Mouse (Mus musculus) thymus, postnatal 0 days (tissue): Measurements from ENCODE around the gene Srrm4. TPM values are rescaled to one million over a fixed set of nuclear protein-coding genes. Genes with fewer than 3 reads are reported as not detected.
"Not testable (repeated sequence)": the region's sequence is repeated elsewhere in the genome, so short reads cannot be mapped to it uniquely, and the experiment has no call there.

Source experiments
- DNase-seq: peaks from one replicate; pipeline ENCODE4 v3.0.0-alpha.2; 2015; ENCODE audit warnings: low spot score
- polyA plus RNA-seq: library from polyadenylated mRNA; unstranded; fragments of >200 nt; fragmentation: Nextera tagmentation; extraction: Ambion mirVana; gene quantifications from 2 replicates; pipeline ENCODE4 v1.2.1, GENCODE M21; 2015

Gene Srrm4
- polyA plus RNA-seq, 1 experiment from 2014 or later: not detected

DNA sequence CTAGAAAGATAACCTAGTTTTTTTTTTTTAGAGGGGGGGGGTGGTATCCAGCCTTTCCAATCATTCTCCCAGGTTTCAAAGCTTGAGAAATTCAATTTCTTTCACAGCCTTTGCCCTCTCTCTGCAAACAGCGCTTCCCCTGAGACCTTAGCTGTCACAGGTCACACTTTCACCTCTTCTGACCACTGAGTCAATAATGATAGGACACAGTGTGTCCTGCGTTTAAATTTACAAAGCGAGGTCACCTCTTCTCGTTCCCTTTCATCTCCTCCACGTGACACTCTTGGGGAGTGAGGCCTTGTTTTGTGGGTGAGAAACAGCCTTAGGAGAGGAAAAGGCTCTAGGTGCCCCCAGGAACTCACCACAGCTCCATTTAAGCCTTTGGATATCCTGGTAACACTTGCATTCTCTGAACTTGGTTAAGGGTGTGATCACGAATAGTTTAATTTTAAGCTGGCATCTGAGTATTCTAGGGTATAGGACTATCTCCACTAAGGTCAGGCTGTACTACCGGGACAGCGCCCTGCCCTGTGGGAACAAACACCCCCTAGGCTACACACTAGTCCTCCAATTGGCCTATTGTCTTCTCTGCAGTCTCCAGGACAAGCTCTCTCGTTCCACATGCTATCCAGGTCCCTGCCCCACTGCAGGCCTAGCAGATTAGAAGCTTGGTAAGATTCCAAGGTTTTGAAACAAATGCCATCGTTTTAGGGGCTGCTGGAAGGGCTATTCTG, 145.8 kb downstream of the Srrm4 start:
- DNase-seq: no peak

DNA sequence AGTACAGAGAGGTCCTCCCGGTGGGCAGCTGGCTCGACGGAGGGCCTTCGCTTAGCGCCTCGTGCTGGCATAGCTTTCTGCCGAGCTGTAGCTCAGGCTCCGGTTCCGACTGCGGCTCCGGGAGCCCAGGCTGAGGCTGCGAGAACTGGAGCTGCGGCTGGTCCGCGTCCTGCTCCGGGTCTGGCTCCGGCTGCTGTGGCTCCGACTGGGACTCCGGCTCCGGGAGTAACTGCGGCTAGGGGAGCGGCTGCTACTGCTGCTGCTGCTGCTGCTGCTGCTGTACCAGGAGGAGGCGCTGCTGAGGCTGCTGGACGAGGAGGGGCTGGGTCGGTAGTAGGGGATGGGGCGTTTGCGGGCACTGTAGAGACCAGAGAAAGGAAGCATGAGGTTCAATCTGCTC, 147.1 kb downstream of the Srrm4 start:
- no peak for DNase-seq

DNA sequence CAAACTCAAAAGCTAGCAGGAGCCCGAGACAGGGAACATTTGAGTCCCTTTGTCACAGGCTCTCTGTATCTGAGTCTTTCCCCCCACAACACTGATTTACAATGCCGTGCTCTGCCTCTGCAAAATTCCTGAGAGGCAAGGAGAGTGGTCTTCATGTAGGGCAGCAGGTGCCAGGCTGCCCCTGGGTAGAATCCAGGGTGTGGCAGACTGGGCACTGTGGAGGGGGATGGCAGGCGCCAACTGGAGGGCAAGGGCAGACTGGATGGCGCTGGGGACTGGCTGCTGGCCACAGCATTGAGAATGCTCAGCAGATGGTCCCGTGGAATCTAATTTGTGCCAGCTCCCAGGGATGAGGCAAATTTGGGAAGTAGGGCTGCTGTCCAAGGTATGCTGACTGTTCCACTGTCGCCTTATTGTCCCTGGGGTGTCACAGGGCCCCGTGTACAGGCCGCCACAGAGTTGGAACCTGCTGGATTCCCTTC, 148.1 kb downstream of the Srrm4 start:
- no peak for DNase-seq

DNA sequence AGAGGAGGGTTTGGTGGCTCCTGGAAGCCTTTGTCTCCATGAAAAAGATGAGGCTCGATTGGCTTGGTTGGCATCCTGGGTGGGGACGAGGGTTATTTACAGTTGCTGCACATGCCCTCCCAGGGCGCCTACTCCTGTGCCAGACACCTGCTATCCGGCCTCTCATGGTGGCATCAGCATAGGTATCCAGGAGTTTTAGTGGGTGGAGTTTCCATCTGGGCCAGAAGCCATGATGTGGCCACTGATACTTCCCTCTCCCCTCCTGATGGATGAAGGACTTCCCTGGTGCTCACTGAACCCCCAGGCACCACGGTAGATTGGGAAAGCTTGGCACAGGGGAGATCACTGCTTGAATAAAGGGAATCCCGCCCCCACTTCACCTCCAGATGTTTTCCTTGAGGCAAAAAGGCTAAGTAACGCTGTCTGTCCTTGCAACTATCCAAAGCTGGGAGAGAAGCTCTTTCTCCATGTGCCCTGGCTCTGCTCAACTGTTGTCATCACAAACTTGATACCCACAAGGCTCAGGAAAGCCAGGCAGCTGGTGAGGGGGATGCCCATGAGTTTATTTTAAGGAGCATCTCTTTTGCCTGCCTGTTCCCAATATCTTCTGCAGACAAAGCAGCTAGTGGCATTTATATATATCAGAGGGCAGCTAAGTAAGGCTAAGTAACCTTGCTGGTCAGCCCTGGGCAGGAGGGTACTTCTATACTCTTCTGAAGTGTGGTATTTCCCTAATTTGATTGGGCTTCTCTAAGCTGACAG, 148.7 kb downstream of the Srrm4 start:
- no peak for DNase-seq

DNA sequence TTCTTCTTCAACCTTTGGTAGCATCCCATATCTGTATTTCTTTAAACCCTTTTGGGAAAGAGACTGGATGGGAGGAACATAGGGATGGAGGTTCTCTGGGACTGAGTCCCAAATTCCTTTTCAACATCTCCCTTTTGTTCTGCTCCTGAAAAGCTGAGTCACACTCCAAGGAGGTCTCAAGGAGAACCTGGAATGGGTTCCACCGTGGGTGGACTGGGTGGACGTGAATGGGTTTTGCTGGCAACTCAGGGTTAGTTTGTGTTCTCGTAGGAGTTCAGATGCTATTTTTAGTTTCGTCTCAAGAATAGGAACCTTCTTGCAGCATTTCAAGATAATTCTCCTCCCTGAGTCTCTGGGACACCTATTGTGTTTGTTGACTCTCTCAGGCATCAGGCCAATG, 151.4 kb downstream of the Srrm4 start:
- DNase-seq: no peak

DNA sequence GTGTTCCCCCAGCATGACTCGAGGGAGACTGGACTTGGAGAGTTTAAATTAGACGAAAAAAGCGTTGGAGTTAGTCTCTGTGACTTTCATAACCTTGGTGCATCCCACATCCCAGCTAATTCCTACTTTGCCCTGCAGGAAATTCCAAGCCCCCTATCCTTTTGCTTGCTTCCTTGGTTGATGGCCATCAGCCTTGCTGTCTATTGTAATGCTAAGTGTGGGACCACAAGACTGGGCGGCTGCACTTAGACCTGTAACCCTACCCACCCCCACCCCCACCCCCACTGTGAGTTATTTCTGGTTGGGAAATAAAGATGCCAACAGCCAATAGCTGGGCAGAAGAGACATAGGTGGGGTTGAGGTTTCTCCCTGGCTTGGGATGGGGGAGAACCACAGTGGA, 153.3 kb downstream of the Srrm4 start:
- DNase-seq: no peak

DNA sequence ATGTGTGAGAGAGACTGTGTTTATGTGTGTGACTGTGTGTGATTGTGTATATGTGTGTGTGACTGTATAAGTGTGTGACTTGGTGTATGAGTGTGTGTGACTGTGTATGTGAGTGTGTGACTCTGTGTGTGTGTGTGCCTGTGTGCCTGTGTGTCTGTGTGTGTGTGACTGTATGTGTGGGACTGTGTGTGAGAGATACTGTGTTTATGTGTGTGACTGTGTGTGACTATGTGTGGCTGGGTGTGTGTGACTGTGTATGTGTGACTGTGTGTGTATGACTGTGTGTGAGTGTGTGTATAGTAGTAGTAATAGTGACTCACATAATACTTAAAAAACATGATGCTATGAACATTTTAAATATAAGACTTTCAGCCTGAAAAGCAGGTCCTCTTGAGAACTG, 155.5 kb downstream of the Srrm4 start:
- no peak for DNase-seq

DNA sequence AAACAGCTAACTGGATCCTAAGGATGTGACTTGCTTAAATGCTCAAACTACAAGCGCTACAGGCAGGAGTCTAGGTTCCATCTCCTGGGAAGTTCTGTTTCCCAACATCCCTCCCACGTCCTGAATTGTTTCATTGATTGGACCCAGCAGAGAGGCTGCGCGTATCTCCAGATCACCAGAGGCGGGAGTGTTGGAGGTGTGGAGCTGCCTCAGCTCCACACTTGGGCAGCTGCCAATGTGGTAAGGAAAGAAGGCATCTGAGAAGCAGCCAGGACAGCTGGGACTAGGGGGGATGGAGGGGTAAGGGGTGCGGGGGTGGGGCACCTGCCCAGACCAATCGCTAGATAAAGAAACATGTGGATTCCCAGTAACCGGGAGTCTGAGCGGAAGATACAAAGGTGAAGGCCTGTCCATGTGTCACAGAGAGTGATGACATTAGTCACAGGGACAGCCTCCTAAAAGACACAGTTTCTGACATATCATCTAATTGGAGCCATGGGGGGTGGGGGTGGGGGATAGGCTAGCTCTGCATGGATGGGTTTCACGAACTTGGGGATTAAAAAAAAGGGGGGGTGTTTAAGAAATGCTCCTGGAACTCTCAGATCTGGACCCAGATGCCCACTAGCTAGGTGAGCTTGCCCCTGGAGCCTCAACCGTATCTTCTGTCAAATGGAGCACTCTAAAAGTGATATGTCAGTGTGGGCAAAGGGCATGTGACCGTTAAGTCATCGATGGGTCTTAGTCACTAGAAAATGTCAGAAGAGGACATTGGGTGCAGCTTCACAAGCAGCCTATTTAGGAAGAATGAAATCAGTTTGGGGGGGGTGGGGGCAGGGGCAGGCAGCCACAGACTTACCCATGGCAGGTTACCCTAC, 156.4 kb downstream of the Srrm4 start:
- no peak for DNase-seq

DNA sequence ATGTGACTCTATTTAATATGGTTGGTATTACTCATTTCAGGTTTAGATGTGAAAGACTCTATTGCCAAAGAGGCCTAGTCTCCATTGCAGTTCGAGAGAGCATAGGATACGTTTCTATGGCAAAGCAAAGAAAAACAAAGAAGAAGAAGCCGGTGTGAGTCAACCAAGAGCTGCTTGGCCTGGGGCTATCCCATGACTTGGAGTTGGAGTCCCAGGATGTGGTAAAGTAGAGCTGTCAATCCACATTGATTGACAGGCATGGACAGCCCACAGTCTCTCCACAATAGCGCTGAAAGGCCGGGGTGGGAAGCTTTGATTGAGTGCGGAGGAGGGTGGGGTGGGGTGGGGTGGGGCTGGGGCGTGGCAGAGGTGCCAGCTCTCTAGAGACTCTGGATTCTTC, 158.7 kb downstream of the Srrm4 start:
- DNase-seq: no peak

DNA sequence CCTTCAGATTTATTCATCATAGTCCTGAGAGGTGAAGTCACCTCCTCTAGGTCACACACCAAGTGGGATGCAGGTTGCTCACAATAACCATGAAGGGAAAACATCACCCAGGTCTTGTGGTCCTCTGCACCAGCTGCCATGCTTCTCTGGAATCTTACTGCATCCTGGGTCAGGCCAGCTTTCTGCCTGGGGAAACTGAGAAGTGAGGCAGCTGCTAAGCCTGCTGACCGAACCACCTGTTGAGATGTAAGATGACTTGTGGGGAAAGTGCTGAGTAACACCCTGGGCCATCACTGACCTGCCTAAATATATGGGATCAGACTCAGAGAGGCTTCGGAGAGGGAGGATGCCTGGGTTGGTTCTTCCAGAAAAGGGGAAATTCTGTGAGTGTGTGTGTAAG, 164.9 kb downstream of the Srrm4 start:
- no peak for DNase-seq

DNA sequence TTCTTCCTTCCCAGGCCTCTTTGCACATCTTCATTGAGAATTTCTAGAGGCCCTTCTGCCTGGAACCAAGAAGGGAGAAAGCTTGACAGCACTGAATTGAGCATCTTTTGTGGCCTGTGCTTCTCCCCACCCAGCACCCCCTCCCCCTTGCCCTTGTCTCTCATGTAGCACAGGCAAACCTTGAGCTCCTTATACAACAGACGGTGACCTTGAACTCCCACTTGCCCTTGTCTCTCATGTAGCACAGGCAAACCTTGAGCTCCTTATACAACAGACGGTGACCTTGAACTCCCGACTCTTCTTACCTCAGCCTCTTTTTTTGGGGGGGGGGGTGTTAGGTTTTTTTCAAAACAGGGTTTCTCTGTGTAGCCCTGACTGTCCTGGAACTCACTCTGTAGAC, 165.9 kb downstream of the Srrm4 start:
- not testable (repeated sequence) for DNase-seq

DNA sequence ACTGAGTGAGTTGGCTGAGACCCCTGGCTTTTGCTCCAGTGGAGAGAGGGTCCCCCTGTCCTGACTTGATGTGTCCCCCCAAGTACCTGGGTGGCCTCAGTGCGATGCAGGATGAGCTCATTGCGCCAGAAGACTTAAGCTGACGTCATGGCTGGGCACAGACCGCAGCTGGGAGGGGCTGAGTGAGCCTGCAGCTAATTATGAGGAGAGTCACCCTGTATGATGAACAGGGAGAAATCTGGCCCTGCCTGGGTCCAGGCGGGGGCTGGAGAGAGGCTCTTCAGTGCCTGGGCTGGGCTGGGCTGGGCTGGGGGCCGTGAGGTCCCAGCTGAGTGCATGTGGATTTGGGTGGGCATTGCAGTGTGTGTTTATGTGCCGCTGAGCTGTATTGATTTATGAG, 166.3 kb downstream of the Srrm4 start:
- no peak for DNase-seq

DNA sequence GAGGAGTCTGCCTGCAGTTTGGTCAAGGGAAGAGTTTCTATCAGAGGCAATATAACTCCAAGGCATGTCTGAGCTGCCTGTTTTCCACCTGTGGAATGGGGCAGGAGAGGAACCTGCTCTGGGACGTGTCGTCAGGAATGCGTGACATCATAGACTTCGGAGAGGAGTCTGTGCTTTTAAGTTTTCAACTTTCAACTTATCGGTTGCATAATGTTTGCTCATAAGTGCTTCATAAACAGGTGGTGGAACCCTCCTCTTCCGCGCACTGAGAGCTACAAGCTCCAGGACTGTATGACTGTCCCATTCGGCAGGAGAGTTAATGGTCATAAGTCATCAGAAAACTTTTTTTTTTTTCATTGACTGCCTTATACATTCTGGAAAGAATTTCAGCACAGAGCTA, 167.9 kb downstream of the Srrm4 start:
- DNase-seq: no peak

DNA sequence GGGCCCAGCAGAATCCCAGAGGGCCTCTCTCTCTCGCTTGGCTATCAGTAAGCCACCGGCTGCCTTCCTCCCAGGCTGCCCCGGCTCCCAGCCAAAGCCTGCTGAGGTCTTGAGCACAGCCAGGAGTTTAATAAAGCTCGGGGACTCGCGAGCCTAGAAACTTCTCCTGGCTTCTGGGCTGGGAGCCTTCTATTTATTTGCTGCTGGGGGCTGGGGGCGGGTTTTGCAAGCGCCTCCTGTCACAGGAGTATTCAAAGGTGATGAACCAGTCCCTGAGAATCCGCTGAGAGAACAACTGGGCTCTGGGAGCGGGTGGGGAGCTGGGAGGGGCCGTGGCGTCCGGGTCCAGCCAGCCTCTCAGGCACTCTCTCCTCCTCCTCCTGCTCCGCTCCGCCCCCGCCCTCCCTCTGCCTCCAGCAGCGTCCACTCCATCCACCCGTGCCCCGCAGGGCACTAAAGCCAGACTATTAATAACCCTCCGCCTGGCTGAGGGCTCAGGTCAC, 168.9 kb downstream of the Srrm4 start, which contains the start of gene Hspb8:
Gene Hspb8 (minus strand): TSS at position 166 of the 503 bp plus-strand sequence.
- DNase-seq: no peak

DNA sequence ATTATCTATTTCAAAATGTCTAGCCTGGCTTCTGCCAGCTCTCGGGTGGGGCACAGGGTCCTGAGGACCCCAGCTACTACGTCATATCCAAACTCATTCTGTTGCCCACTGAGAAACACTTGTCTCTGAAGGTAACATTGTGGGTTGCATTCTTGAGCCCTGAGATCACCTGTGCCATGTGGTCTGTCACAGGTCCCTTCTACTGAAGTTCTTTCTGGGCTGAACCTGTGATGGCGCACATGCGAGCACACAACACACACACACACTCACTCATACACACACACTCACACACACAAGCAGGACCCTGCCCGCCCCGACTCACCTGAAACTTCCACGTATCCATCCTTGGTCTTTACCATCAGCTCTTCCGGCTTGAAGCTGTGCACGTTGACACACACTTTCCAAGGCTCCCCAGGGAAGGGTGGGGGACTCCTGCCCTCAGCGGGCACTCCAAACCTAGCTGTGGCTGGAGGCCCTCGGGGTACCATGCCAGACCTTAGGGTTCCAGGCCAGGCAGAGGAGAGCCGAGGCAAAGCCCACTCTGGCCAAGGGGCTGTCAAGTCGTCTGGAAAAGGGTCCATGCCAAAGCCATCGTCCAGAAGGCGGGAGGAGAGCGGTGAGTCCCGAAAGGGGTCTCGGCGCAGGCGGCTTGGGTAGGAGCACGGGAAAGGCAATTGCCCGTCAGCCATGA, 169.7 kb downstream of the Srrm4 start:
- DNase-seq: no peak

DNA sequence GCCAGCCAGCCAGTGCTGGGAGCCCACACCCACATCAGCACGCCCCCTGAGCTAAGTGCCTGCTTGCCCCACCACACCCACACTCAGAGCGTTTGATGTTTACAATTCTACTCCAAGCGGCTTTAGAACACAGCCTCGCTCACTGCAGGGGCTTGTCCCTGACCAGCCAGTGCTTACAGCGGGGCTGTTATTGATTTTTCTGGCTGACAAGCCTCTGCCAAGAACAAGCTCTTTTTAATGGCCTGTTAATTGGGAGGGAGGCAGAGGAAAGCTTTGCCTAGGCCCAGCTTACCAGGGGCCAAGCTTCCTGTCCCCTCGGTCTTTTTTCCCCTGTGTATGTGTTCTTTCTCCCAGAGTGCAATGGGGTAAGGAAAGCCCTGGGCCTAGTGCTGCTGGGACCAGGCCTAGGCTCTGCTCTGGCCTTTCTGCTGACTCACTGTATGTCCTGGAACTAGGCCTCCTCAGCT, 170.8 kb downstream of the Srrm4 start:
- no peak for DNase-seq

DNA sequence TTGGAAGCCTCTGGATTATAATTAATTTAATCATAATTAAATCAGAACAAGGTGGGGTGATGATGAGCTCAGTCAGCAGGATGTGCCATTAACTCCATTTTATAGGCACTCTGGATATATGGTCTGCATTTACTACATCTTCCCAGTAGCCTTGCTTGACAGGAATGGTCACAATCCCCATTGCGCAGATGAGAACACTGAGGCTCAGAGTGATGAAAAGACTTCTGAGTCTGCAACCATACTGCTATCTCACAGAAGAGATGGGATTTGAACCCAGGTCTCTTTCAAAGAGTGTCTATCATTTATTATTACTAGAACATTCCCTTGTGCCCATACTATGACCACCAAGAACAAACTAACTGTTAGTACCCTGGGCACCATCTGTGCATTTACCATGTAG, 171.4 kb downstream of the Srrm4 start:
- DNase-seq: no peak

DNA sequence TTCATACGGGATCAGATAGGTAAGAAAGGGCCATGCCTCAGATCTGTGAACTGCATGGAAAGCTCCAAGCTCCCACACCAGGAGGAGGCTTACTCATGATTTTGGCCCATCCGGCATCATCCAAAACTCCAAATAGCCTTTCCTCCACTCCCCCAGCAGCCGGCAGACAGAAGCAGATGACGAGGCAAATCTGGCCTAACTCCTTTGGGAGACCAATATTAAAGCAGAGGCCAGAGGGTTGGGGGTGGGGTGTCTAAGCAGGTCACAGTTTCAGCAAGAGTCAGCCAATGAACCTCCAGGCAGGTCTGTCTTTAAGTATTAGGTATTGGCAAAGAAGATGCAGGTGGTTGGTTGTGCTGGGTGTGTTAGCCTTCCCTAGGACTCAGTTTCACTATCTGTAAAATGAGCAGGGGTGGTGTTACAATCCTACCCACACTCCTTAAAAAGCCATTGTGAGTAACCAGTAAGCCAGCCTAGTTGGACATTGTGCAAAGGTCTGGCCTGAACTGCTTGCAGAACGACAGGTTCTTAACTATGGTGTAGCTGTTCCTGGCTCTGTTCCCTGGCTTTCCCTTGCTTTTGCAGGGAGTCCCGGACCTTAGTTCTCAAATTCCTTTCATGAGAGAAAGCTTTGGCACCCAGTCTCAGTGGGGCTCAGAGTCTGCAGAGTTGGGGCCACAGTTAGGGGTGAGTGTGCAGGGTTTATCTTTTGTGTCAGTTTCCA, 172.1 kb downstream of the Srrm4 start:
- no peak for DNase-seq

DNA sequence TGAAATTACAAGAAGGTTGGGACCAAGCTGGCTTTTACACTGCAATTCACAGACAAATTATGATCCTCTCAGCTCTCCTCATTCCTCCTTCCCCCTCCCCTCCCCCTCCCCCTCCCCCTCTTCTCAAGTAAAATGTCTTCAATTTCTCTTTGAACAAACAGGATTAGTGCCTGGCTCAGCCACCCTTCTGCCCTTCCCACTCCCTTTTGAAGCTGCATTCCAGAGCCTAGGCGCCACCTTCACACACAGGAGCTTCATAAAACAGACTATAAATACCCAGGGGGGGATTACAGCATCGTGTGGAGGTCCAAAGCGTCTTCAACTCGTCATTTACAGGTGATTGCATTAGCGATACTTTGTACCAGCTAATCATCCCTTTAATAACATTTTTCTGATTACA, 175.4 kb downstream of the Srrm4 start:
- no peak for DNase-seq
